Mouse (Mus musculus): ENCODE results near the gene Scgb1a1. TPM values are rescaled to one million over a fixed set of nuclear protein-coding genes. Genes with fewer than 3 reads are reported as not detected.
"Not testable (repeated sequence)": the region's sequence is repeated elsewhere in the genome, so short reads cannot be mapped to it uniquely, and the experiment has no call there.

The Scgb1a1 gene
- not detected in 2 replicates for total RNA-seq (2014; rRNA removed)
- polyA plus RNA-seq (2015; fragmentation: Nextera tagmentation; extraction: Ambion mirVana), result not detected in 2 replicates

- no peak for TF ChIP-seq CTCF (IDR thresholded peaks at IDR 0.05; ENCODE audit: low read depth)
- H3K4me2 ChIP-seq (ENCODE audit: low read depth), result no peak within 1 kb of the TSS
- ATAC-seq (no peak), DNase-seq (no peak)
- 80% methylated on average over 4 of the region's 4 CpGs for WGBS
- no peaks in the 10 kb centered on the region for H3K36me3 ChIP-seq (ENCODE audit: insufficient read depth)
- no peak within 1 kb of the TSS for H3K27ac ChIP-seq (ENCODE audit: low read depth, low read length)
- H3K9me3 ChIP-seq (ENCODE audit: low read length), result no peaks in the 10 kb centered on the region
- no peaks in the 10 kb centered on the region for H3K4me1 ChIP-seq (ENCODE audit: insufficient read depth)
- H3K4me3 ChIP-seq (ENCODE audit: low read depth, low read length), result no peak within 1 kb of the TSS
- no peaks in the 10 kb centered on the region for H3K27me3 ChIP-seq (ENCODE audit: insufficient read depth, low read length)
- H3K9ac ChIP-seq, result no peak within 1 kb of the TSS
Measured at GRCm38 (mm10) chr19:9087821-9088220, at the start of gene Scgb1a1. Scgb1a1 (minus strand) TSS chr19:9087958.

DNA sequence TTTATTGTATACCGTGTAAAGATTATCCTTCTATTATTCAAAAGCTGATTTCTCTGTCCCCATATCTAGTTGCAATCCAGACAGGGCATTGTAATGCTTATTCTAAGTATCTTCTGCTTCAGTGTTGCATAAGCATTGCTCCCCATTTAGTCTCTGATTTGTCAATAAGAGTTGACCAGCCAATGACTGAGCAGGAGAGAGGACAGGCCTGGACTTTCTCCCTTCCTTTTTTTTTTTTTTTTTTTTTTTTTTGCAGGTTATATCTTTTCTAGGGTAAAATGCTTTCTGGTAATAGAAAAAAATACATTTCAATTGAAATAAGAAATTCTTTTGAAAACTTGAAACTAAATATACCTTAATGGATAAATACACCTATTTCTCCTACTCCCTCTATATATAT, 49.4 kb upstream of the Scgb1a1 start:
- no peak for ATAC-seq
- no peak for DNase-seq
- Histone ChIP-seq H3K27me3 (ENCODE audit: insufficient read depth, low read length) (no peaks in the 10 kb centered on the region), H3K4me3 (ENCODE audit: low read depth, low read length) (no peak overlapping the region), H3K27ac (ENCODE audit: low read depth, low read length) (no peak overlapping the region), H3K36me3 (ENCODE audit: insufficient read depth) (no peaks in the 10 kb centered on the region), H3K9me3 (ENCODE audit: low read length) (no peaks in the 10 kb centered on the region), H3K9ac (no peak overlapping the region), H3K4me1 (ENCODE audit: insufficient read depth) (0 out of 2 replicates have a peak, but pooled peaks cover 2% of the 10 kb centered on the region), H3K4me2 (ENCODE audit: low read depth) (no peak overlapping the region)
- 95% methylated on average over 1 of the region's 1 CpGs for WGBS
- TF ChIP-seq CTCF (IDR thresholded peaks at IDR 0.05; ENCODE audit: low read depth), result no peak

DNA sequence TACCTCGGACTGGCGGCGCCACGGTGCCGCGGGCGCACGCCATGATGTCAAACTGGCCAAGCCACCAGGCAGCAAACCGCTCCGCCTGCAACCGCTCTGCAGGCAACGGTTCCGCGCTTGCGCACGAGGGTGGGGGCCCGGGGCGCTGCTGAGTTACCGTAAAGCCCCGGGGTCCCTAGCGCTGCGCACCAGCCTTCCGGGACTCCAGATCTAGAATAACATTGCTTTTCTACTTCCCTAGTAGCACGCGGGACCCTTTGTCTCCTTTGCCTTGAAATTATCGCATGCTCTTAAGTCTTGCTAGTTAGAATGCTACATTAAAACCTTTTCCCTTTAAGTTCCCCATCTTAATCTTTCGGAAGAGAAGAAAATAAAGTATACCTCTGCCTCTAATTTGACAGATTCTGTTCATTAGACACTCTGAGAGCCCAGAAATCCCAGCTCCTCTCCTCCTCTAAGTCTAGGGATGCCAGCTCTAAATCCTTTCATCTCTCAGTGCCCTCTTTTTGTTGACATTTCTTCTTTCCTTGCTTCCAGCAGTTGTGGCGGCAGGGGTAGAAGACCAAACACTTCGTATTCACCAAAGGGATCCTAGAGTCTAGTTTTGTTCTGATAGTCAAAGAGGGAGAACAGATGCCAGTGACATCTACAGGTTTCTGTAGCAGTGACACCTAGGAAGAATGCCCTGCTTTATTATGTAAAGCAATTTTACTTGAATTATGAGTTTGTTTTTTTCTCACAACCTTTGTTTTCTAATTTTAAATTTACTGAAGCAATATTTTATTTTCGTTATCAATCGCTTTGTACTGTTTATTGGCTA, 48.0 kb upstream of the Scgb1a1 start, which contains the start of gene Asrgl1:
TSS of gene Asrgl1 (minus strand) at position 125 of the 820 bp plus-strand sequence.
- Histone ChIP-seq H3K4me3 (ENCODE audit: low read depth, low read length) (peak within 1 kb of the TSS; percentile 55), H3K27ac (ENCODE audit: low read depth, low read length) (peak within 1 kb of the TSS; percentile 75), H3K36me3 (ENCODE audit: insufficient read depth) (no peaks in the 10 kb centered on the region), H3K9me3 (ENCODE audit: low read length) (no peaks in the 10 kb centered on the region), H3K4me2 (ENCODE audit: low read depth) (peak within 1 kb of the TSS; percentile 97), H3K9ac (peak within 1 kb of the TSS; percentile 64), H3K4me1 (ENCODE audit: insufficient read depth) (0 out of 2 replicates have a peak, but pooled peaks cover 2% of the 10 kb centered on the region), H3K27me3 (ENCODE audit: insufficient read depth, low read length) (no peaks in the 10 kb centered on the region)
- peak; percentile 26; the same call in 1 of the 2 replicates for TF ChIP-seq CTCF (IDR thresholded peaks at IDR 0.05; ENCODE audit: low read depth)
- ATAC-seq, result peak; percentile 99
- 10% methylated on average over 31 of the region's 31 CpGs for WGBS
- DNase-seq, result peak; percentile 96

- ATAC-seq, result peak; percentile 60
- TF ChIP-seq CTCF (IDR thresholded peaks at IDR 0.05; ENCODE audit: low read depth), result no peak
Measured at GRCm38 (mm10) chr19:9134746-9135511, 47.2 kb upstream of the Scgb1a1 start.

DNA sequence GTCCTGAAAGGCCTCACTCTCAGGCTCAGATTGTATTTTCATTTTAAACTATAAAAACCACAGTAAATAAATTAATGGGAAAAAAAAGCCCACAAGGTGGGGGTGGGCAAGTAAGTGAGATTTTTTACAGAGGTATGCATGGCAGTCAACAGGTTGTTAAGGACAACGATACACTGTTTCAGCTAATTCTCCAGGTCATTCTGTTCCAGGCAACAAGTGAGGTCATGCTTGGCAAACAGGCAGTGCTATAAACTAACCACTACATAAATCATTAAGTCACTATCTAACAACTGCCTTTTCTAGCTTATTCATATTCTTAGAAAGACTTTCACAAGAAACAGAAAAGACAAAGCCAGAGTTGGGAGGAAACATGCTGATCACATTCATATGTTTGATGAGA, 42.2 kb upstream of the Scgb1a1 start:
- Histone ChIP-seq H3K4me1 (ENCODE audit: insufficient read depth) (0 out of 2 replicates have a peak, but pooled peaks cover 2% of the 10 kb centered on the region), H3K27ac (ENCODE audit: low read depth, low read length) (no peak overlapping the region), H3K4me3 (ENCODE audit: low read depth, low read length) (no peak overlapping the region), H3K4me2 (ENCODE audit: low read depth) (no peak overlapping the region), H3K9ac (no peak overlapping the region), H3K27me3 (ENCODE audit: insufficient read depth, low read length) (no peaks in the 10 kb centered on the region), H3K9me3 (ENCODE audit: low read length) (no peaks in the 10 kb centered on the region), H3K36me3 (ENCODE audit: insufficient read depth) (peaks cover 6% of the 10 kb centered on the region; the same call in 1 of the 2 replicates)
- DNase-seq (no peak), ATAC-seq (no peak)
- 54% methylated on average over 1 of the region's 1 CpGs for WGBS
- TF ChIP-seq CTCF (IDR thresholded peaks at IDR 0.05; ENCODE audit: low read depth), result no peak

More at GRCm38 (mm10) chr19:9134746-9135511, 47.2 kb upstream of the Scgb1a1 start:
- Histone ChIP-seq H3K27ac (ENCODE audit: low read depth, low read length) (peak overlapping the region; percentile 54), H3K36me3 (ENCODE audit: insufficient read depth) (no peaks in the 10 kb centered on the region), H3K9me3 (ENCODE audit: low read length) (no peaks in the 10 kb centered on the region), H3K27me3 (ENCODE audit: insufficient read depth, low read length) (no peaks in the 10 kb centered on the region), H3K4me2 (ENCODE audit: low read depth) (peak overlapping the region; percentile 97), H3K9ac (peak overlapping the region; percentile 64), H3K4me3 (ENCODE audit: low read depth, low read length) (peak overlapping the region; percentile 55), H3K4me1 (ENCODE audit: insufficient read depth) (0 out of 2 replicates have a peak, but pooled peaks cover 2% of the 10 kb centered on the region)
- WGBS, result under 1% methylated on average over 35 of the region's 37 CpGs
- peak; percentile 36 for DNase-seq

DNA sequence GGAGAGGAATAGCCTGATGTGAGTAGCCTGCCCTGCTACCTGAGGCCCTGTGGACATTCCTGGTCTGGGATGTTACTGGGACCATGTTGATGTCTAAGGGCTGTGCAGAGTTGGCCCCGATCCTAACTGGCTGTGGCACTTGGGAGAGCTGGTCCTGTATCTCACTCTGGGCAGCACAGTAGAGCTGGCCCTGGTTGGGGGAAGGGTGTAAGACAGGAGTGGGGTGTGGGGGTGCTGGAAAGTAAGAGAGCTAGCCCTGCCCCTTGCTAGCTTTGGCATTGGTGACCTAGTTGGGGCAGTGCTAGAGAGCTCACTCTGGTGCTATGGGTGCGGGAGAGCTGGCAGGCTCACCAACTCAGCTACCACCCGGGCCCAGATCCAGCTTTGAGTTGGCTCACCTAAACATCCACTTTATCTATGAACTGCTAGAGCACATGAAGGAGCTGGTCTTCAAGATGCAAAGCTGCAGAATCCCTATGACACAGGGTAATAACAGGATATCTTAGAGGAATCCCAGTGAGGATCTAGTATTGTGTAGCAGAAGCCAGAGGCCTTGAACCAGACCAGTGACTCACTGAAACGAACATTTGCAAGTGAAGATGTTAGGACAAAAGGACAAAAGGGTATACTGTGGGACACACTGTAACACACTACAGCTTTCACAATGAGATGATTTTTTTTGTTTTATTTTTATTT, 40.9 kb upstream of the Scgb1a1 start:
- ATAC-seq (no peak), DNase-seq (no peak)
- no peaks in the 10 kb centered on the region for H3K9me3 ChIP-seq (ENCODE audit: low read length)
- 84% methylated on average over 4 of the region's 4 CpGs for WGBS
- H3K4me1 ChIP-seq (ENCODE audit: insufficient read depth), result no peaks in the 10 kb centered on the region
- H3K36me3 ChIP-seq (ENCODE audit: insufficient read depth), result peaks cover 6% of the 10 kb centered on the region; the same call in 1 of the 2 replicates
- no peak overlapping the region for H3K4me3 ChIP-seq (ENCODE audit: low read depth, low read length)
- TF ChIP-seq CTCF (IDR thresholded peaks at IDR 0.05; ENCODE audit: low read depth), result no peak
- H3K4me2 ChIP-seq (ENCODE audit: low read depth), result no peak overlapping the region
- H3K27ac ChIP-seq (ENCODE audit: low read depth, low read length), result no peak overlapping the region
- H3K9ac ChIP-seq, result no peak overlapping the region
- no peaks in the 10 kb centered on the region for H3K27me3 ChIP-seq (ENCODE audit: insufficient read depth, low read length)

DNA sequence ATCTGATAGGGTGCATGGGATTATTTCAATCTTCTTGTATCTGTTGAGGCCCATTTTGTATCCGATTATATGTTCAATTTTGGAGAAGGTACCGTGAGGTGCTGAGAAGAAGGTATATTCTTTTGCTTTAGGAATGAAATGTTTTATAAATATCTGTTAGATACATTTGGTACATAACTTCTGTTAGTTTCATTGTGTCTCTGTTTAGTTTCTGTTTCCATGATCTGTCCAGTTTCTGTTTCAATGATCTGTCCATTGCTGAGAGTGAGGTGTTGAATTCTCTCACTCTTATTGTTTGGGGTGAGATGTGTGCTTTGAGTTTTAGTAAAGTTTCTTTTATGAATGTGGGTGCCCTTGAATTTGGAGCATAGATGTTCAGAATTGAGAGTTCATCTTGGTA, 36.2 kb upstream of the Scgb1a1 start:
- ATAC-seq; H3K36me3 ChIP-seq (ENCODE audit: insufficient read depth); H3K4me2 ChIP-seq (ENCODE audit: low read depth); H3K27ac ChIP-seq (ENCODE audit: low read depth, low read length); H3K27me3 ChIP-seq (ENCODE audit: insufficient read depth, low read length); H3K9me3 ChIP-seq (ENCODE audit: low read length); DNase-seq; H3K4me1 ChIP-seq (ENCODE audit: insufficient read depth); H3K4me3 ChIP-seq (ENCODE audit: low read depth, low read length); H3K9ac ChIP-seq: not testable (repeated sequence)
- WGBS, result 96% methylated on average over 2 of the region's 2 CpGs
